Mouse (Mus musculus): ENCODE measurements around the gene Gm49368. TPM values are rescaled to one million over a fixed set of nuclear protein-coding genes. Genes with fewer than 3 reads are reported as not detected.
"Not testable (repeated sequence)": the region's sequence is repeated elsewhere in the genome, so short reads cannot be mapped to it uniquely, and the experiment has no call there.

Gene Gm49368
- total RNA-seq, 2 experiments from 2014 or later, result not detected

GRCm38 (mm10) chr7:128116396-128116795 is 53.9 kb downstream of the Gm49368 start:
- Histone ChIP-seq H3K4me3 (no peak overlapping the region), H3K27ac (no peak overlapping the region)

GRCm38 (mm10) chr7:128119726-128120490 is 57.4 kb downstream of the Gm49368 start:
- no peak for DNase-seq (ENCODE audit: low spot score in 2 of 2)
- Histone ChIP-seq H3K4me3 (no peak overlapping the region), H3K27ac (no peak overlapping the region)
- TF ChIP-seq CTCF (conservative IDR thresholded peaks at IDR 0.05), result no peak

More at GRCm38 (mm10) chr7:128116396-128116795, 53.9 kb downstream of the Gm49368 start:
- DNase-seq (ENCODE audit: low spot score in 2 of 2), result no peak
- no peak for TF ChIP-seq CTCF (conservative IDR thresholded peaks at IDR 0.05)

- H3K27ac ChIP-seq, result no peak within 1 kb of the TSS
- no peak for TF ChIP-seq CTCF (conservative IDR thresholded peaks at IDR 0.05)
- H3K4me3 ChIP-seq, result no peak within 1 kb of the TSS
- DNase-seq (ENCODE audit: low spot score in 2 of 2), result no peak
Measured at GRCm38 (mm10) chr7:128128741-128129720, 66.5 kb downstream of the Gm49368 start, which contains the start of gene Itgax. Gene Itgax, plus strand, starts transcription at chr7:128129547.

- H3K27ac ChIP-seq, result no peak overlapping the region
- TF ChIP-seq CTCF (conservative IDR thresholded peaks at IDR 0.05), result no peak
- DNase-seq (ENCODE audit: low spot score in 2 of 2), result no peak
- no peak overlapping the region for H3K4me3 ChIP-seq
Measured at GRCm38 (mm10) chr7:128132148-128132547, 69.7 kb downstream of the Gm49368 start.

GRCm38 (mm10) chr7:128133596-128133995 is 71.1 kb downstream of the Gm49368 start:
- no peak for TF ChIP-seq CTCF (conservative IDR thresholded peaks at IDR 0.05)
- Histone ChIP-seq H3K4me3 (no peak overlapping the region), H3K27ac (no peak overlapping the region)
- no peak for DNase-seq (ENCODE audit: low spot score in 2 of 2)

GRCm38 (mm10) chr7:128136927-128137326 is 74.4 kb downstream of the Gm49368 start:
- TF ChIP-seq CTCF (conservative IDR thresholded peaks at IDR 0.05), result no peak
- no peak for DNase-seq (ENCODE audit: low spot score in 2 of 2)
- Histone ChIP-seq H3K27ac (no peak overlapping the region), H3K4me3 (no peak overlapping the region)

- TF ChIP-seq CTCF (conservative IDR thresholded peaks at IDR 0.05), result no peak
- H3K27ac ChIP-seq, result no peak overlapping the region
- no peak for DNase-seq (ENCODE audit: low spot score in 2 of 2)
- no peak overlapping the region for H3K4me3 ChIP-seq
Measured at GRCm38 (mm10) chr7:128139611-128140010, 77.1 kb downstream of the Gm49368 start.

- TF ChIP-seq CTCF (conservative IDR thresholded peaks at IDR 0.05), result no peak
- no peak overlapping the region for H3K27ac ChIP-seq
- no peak for DNase-seq (ENCODE audit: low spot score in 2 of 2)
Measured at GRCm38 (mm10) chr7:128150970-128151369, 88.5 kb downstream of the Gm49368 start.

GRCm38 (mm10) chr7:128154076-128154475 is 91.6 kb downstream of the Gm49368 start, which contains the start of gene Itgad:
Gene Itgad, plus strand, starts transcription at chr7:128154376.
- H3K27ac ChIP-seq, result no peak within 1 kb of the TSS
- TF ChIP-seq CTCF (conservative IDR thresholded peaks at IDR 0.05), result no peak
- no peak for DNase-seq (ENCODE audit: low spot score in 2 of 2)
- no peak within 1 kb of the TSS for H3K4me3 ChIP-seq

More at GRCm38 (mm10) chr7:128150970-128151369, 88.5 kb downstream of the Gm49368 start:
- H3K4me3 ChIP-seq, result no peak overlapping the region

GRCm38 (mm10) chr7:128154924-128155323 is 92.4 kb downstream of the Gm49368 start:
- no peak overlapping the region for H3K4me3 ChIP-seq
- TF ChIP-seq CTCF (conservative IDR thresholded peaks at IDR 0.05), result no peak
- DNase-seq (ENCODE audit: low spot score in 2 of 2), result no peak
- H3K27ac ChIP-seq, result no peak overlapping the region

GRCm38 (mm10) chr7:128158688-128159354 is 96.3 kb downstream of the Gm49368 start:
- not testable (repeated sequence) for DNase-seq (ENCODE audit: low spot score in 2 of 2); H3K27ac ChIP-seq; H3K4me3 ChIP-seq

GRCm38 (mm10) chr7:128164001-128164400 is 101.5 kb downstream of the Gm49368 start:
- no peak overlapping the region for H3K27ac ChIP-seq
- no peak for DNase-seq (ENCODE audit: low spot score in 2 of 2)
- no peak overlapping the region for H3K4me3 ChIP-seq
- no peak for TF ChIP-seq CTCF (conservative IDR thresholded peaks at IDR 0.05)

All from layer of hippocampus, adult 2 months (tissue).